Mouse (Mus musculus): ENCODE results near the gene Alg13. TPM values are rescaled to one million over a fixed set of nuclear protein-coding genes. Genes with fewer than 3 reads are reported as not detected.
A peak's percentile ranks its signal among the peaks of the same experiment; 100 is the strongest.

Gene Alg13
- polyA plus RNA-seq, 1 experiment from 2014 or later: 24.0 TPM

- no peak for ATAC-seq (ENCODE audit: low FRiP score, low read depth)
- no peaks in the 10 kb centered on the region for H3K27me3 ChIP-seq
- no peak overlapping the region for H3K4me2 ChIP-seq (replicated peaks)
Observed at GRCm38 (mm10) chrX:144338355-144338754, 20.8 kb downstream of the Alg13 start.

GRCm38 (mm10) chrX:144374196-144374595 is 56.6 kb downstream of the Alg13 start:
- no peaks in the 10 kb centered on the region for H3K4me1 ChIP-seq
- 49% methylated on average over 2 of the region's 2 CpGs for WGBS
- H3K4me2 ChIP-seq (replicated peaks): no peak overlapping the region
- H3K27ac ChIP-seq: no peak overlapping the region
- H3K4me3 ChIP-seq: no peak overlapping the region
- H3K9me3 ChIP-seq: no peaks in the 10 kb centered on the region
- peaks cover 7% of the 10 kb centered on the region; the same call in 1 of the 2 replicates for H3K36me3 ChIP-seq
- ATAC-seq (ENCODE audit: low FRiP score, low read depth): no peak
- no peaks in the 10 kb centered on the region for H3K27me3 ChIP-seq
- no peak overlapping the region for H3K9ac ChIP-seq

More at GRCm38 (mm10) chrX:144338355-144338754, 20.8 kb downstream of the Alg13 start:
- no peaks in the 10 kb centered on the region for H3K4me1 ChIP-seq
- H3K9me3 ChIP-seq: no peaks in the 10 kb centered on the region
- no peak overlapping the region for H3K4me3 ChIP-seq
- no peaks in the 10 kb centered on the region for H3K36me3 ChIP-seq
- H3K27ac ChIP-seq: no peak overlapping the region
- H3K9ac ChIP-seq: no peak overlapping the region

GRCm38 (mm10) chrX:144403526-144403925 is 85.9 kb downstream of the Alg13 start:
- WGBS: 37% methylated on average over 7 of the region's 7 CpGs
- H3K27ac ChIP-seq: no peak overlapping the region
- 0 out of 2 replicates have a peak, but pooled peaks cover 3% of the 10 kb centered on the region for H3K27me3 ChIP-seq
- 0 out of 2 replicates have a peak, but pooled peaks have one; percentile 36 for ATAC-seq (ENCODE audit: low FRiP score, low read depth)
- H3K4me2 ChIP-seq (replicated peaks): no peak overlapping the region
- H3K4me1 ChIP-seq: no peaks in the 10 kb centered on the region
- H3K9me3 ChIP-seq: no peaks in the 10 kb centered on the region
- H3K36me3 ChIP-seq: no peaks in the 10 kb centered on the region
- no peak overlapping the region for H3K9ac ChIP-seq
- H3K4me3 ChIP-seq: no peak overlapping the region

GRCm38 (mm10) chrX:144408036-144408435 is 90.4 kb downstream of the Alg13 start:
- no peaks in the 10 kb centered on the region for H3K36me3 ChIP-seq
- no peaks in the 10 kb centered on the region for H3K4me1 ChIP-seq
- no peaks in the 10 kb centered on the region for H3K9me3 ChIP-seq
- H3K27ac ChIP-seq: no peak overlapping the region
- H3K9ac ChIP-seq: no peak overlapping the region
- no peak overlapping the region for H3K4me3 ChIP-seq
- H3K4me2 ChIP-seq (replicated peaks): no peak overlapping the region
- no peak for ATAC-seq (ENCODE audit: low FRiP score, low read depth)
- H3K27me3 ChIP-seq: 0 out of 2 replicates have a peak, but pooled peaks cover 3% of the 10 kb centered on the region
- WGBS: 67% methylated on average over 5 of the region's 5 CpGs

GRCm38 (mm10) chrX:144420259-144420658 is 102.7 kb downstream of the Alg13 start:
- H3K4me1 ChIP-seq: no peaks in the 10 kb centered on the region
- H3K27ac ChIP-seq: no peak overlapping the region
- ATAC-seq (ENCODE audit: low FRiP score, low read depth): no peak

GRCm38 (mm10) chrX:144421091-144421490 is 103.5 kb downstream of the Alg13 start:
- 88% methylated on average over 1 of the region's 1 CpGs for WGBS
- Histone ChIP-seq H3K4me1 (no peaks in the 10 kb centered on the region), H3K36me3 (no peaks in the 10 kb centered on the region), H3K9ac (no peak overlapping the region), H3K27ac (no peak overlapping the region), H3K4me3 (no peak overlapping the region), H3K27me3 (peaks cover 9% of the 10 kb centered on the region; the same call in 1 of the 2 replicates), H3K4me2 (replicated peaks) (no peak overlapping the region), H3K9me3 (no peaks in the 10 kb centered on the region)
- no peak for ATAC-seq (ENCODE audit: low FRiP score, low read depth)

More at GRCm38 (mm10) chrX:144420259-144420658, 102.7 kb downstream of the Alg13 start:
- Histone ChIP-seq H3K36me3 (no peaks in the 10 kb centered on the region), H3K9ac (no peak overlapping the region), H3K27me3 (peaks cover 9% of the 10 kb centered on the region; the same call in 1 of the 2 replicates), H3K4me2 (replicated peaks) (no peak overlapping the region), H3K4me3 (no peak overlapping the region), H3K9me3 (no peaks in the 10 kb centered on the region)
- 73% methylated on average over 1 of the region's 1 CpGs for WGBS

- peaks cover 6% of the 10 kb centered on the region; the same call in 1 of the 2 replicates for H3K27me3 ChIP-seq
- H3K4me3 ChIP-seq: no peak overlapping the region
- WGBS: 79% methylated on average over 3 of the region's 3 CpGs
Observed at GRCm38 (mm10) chrX:144423848-144424247, 106.2 kb downstream of the Alg13 start.

More at GRCm38 (mm10) chrX:144423848-144424247, 106.2 kb downstream of the Alg13 start:
- H3K9me3 ChIP-seq: no peaks in the 10 kb centered on the region
- H3K9ac ChIP-seq: no peak overlapping the region
- no peaks in the 10 kb centered on the region for H3K4me1 ChIP-seq
- H3K36me3 ChIP-seq: no peaks in the 10 kb centered on the region
- no peak overlapping the region for H3K4me2 ChIP-seq (replicated peaks)
- no peak overlapping the region for H3K27ac ChIP-seq
- ATAC-seq (ENCODE audit: low FRiP score, low read depth): no peak

Small RNAs within 50 kb of the gene (microRNA-seq; reads per million reads assigned to microRNA genes)
- not detected for gene Mir680-2

Other genes starting within 250 kb of the Alg13 start
- 0.80 and 0.94 TPM in 2 replicates for gene A730046J19Rik, start 164.1 kb upstream of the Alg13 start, polyA plus RNA-seq (2015; fragmentation: Nextera tagmentation; extraction: Ambion mirVana)
- gene Trpc5os, start 138.8 kb downstream of the Alg13 start, polyA plus RNA-seq (2015; fragmentation: Nextera tagmentation; extraction: Ambion mirVana): 0.04 TPM in 1 of 2 replicates, not detected in the other

Data from limb, embryonic 13.5 days (tissue).